Mouse (Mus musculus) forebrain, embryonic 16.5 days (tissue): Measurements from ENCODE around the gene Tubd1. TPM values are rescaled to one million over a fixed set of nuclear protein-coding genes. Genes with fewer than 3 reads are reported as not detected.

Source experiments
- ATAC-seq: fragments of 200-750 bp; cut with Nextera tagmentation; 2 replicates; pipeline ENCODE4 v1.8.0; 2017; ENCODE audit warnings: mild to moderate bottlenecking, moderate library complexity
- H3K27ac ChIP-seq: fragments of 300-500 bp; sonication (generic); 2 replicates; pipeline ENCODE4 v1.5.1; 2014; ENCODE audit warnings: low read length, control low read depth
- H3K27me3 ChIP-seq: fragments of 300-500 bp; sonication (generic); replicated peaks from 2 replicates; pipeline ENCODE4 v1.6.1; 2014; ENCODE audit warnings: low read length; ENCODE audit not compliant: control insufficient read depth, insufficient read depth
- H3K36me3 ChIP-seq: fragments of 300-500 bp; sonication (generic); 2 replicates; pipeline ENCODE4 v1.6.1; 2014; ENCODE audit not compliant: control insufficient read depth, insufficient read depth
- H3K4me1 ChIP-seq: fragments of 300-500 bp; sonication (generic); replicated peaks from 2 replicates; pipeline ENCODE4 v1.6.1; 2014; ENCODE audit warnings: low read length; ENCODE audit not compliant: control insufficient read depth, insufficient read depth
- H3K4me2 ChIP-seq: fragments of 300-500 bp; sonication (generic); 2 replicates; pipeline ENCODE4 v1.6.1; 2014; ENCODE audit warnings: mild to moderate bottlenecking, low read length, control low read depth
- H3K4me3 ChIP-seq: fragments of 300-500 bp; sonication (generic); replicated peaks from 2 replicates; pipeline ENCODE4 v1.5.1; 2014; ENCODE audit warnings: mild to moderate bottlenecking, low read length, control low read depth
- H3K9ac ChIP-seq: fragments of 300-500 bp; sonication (generic); replicated peaks from 2 replicates; pipeline ENCODE4 v1.6.1; 2014; ENCODE audit warnings: low read depth, low read length, control low read depth
- H3K9me3 ChIP-seq: fragments of 300-500 bp; sonication (generic); 2 replicates; pipeline ENCODE4 v1.6.1; 2016; ENCODE audit warnings: low read length; ENCODE audit not compliant: control insufficient read depth
- WGBS: fragments of 180-500 bp; shearing (Covaris S2); extraction: QIAGEN DNeasy Blood & Tissue Kit; methylation state at CpG from one replicate; pipeline ENCODE4 v1.1.7; 2014; 5-methylcytosine and 5-hydroxymethylcytosine counted together
- polyA plus RNA-seq: library from polyadenylated mRNA; unstranded; fragments of >200 nt; fragmentation: Nextera tagmentation; extraction: Ambion mirVana; gene quantifications from 2 replicates; pipeline ENCODE4 v1.2.1, GENCODE M21; 2015

The Tubd1 gene
- polyA plus RNA-seq, 1 experiment from 2014 or later, result 11.3 TPM

GRCm38 (mm10) chr11:86593443-86593842, 48.7 kb downstream of the Tubd1 start:
- no peaks in the 10 kb centered on the region for H3K27me3 ChIP-seq
- peaks cover 4% of the 10 kb centered on the region; the same call in 1 of the 2 replicates for H3K4me1 ChIP-seq
- WGBS, result 66% methylated on average over 5 of the region's 5 CpGs
- H3K9ac ChIP-seq, result no peak overlapping the region
- no peak overlapping the region for H3K4me3 ChIP-seq
- H3K27ac ChIP-seq, result no peak overlapping the region
- ATAC-seq, result no peak
- no peaks in the 10 kb centered on the region for H3K36me3 ChIP-seq
- no peaks in the 10 kb centered on the region for H3K9me3 ChIP-seq
- H3K4me2 ChIP-seq, result no peak overlapping the region

GRCm38 (mm10) chr11:86594188-86594876, 49.5 kb downstream of the Tubd1 start:
- WGBS, result 86% methylated on average over 6 of the region's 6 CpGs
- Histone ChIP-seq H3K4me1 (peaks cover 4% of the 10 kb centered on the region; the same call in 1 of the 2 replicates), H3K9ac (no peak overlapping the region), H3K27ac (peak overlapping the region; percentile 9; the same call in 1 of the 2 replicates), H3K36me3 (no peaks in the 10 kb centered on the region), H3K27me3 (no peaks in the 10 kb centered on the region), H3K4me3 (no peak overlapping the region), H3K4me2 (no peak overlapping the region), H3K9me3 (no peaks in the 10 kb centered on the region)
- no peak for ATAC-seq

- WGBS, result 94% methylated on average over 6 of the region's 6 CpGs
- no peak overlapping the region for H3K27ac ChIP-seq
- no peak overlapping the region for H3K4me3 ChIP-seq
- H3K36me3 ChIP-seq, result no peaks in the 10 kb centered on the region
- H3K27me3 ChIP-seq, result no peaks in the 10 kb centered on the region
- H3K4me2 ChIP-seq, result no peak overlapping the region
- H3K4me1 ChIP-seq, result peaks cover 4% of the 10 kb centered on the region; the same call in 1 of the 2 replicates
- no peak overlapping the region for H3K9ac ChIP-seq
- no peaks in the 10 kb centered on the region for H3K9me3 ChIP-seq
- ATAC-seq, result no peak
Observed at GRCm38 (mm10) chr11:86595366-86595765, 50.6 kb downstream of the Tubd1 start.

- peaks cover 4% of the 10 kb centered on the region; the same call in 1 of the 2 replicates for H3K4me1 ChIP-seq
- no peaks in the 10 kb centered on the region for H3K36me3 ChIP-seq
- WGBS, result 85% methylated on average over 7 of the region's 7 CpGs
- H3K4me3 ChIP-seq, result no peak overlapping the region
- H3K9me3 ChIP-seq, result no peaks in the 10 kb centered on the region
- H3K9ac ChIP-seq, result no peak overlapping the region
- ATAC-seq, result no peak
- H3K27ac ChIP-seq, result no peak overlapping the region
- H3K4me2 ChIP-seq, result no peak overlapping the region
- no peaks in the 10 kb centered on the region for H3K27me3 ChIP-seq
Observed at GRCm38 (mm10) chr11:86596187-86596960, 51.6 kb downstream of the Tubd1 start.

GRCm38 (mm10) chr11:86596976-86597375, 52.2 kb downstream of the Tubd1 start:
- WGBS, result 95% methylated on average over 3 of the region's 3 CpGs
- Histone ChIP-seq H3K27ac (no peak overlapping the region), H3K27me3 (no peaks in the 10 kb centered on the region), H3K4me3 (no peak overlapping the region), H3K36me3 (no peaks in the 10 kb centered on the region), H3K9me3 (no peaks in the 10 kb centered on the region), H3K4me1 (peaks cover 4% of the 10 kb centered on the region; the same call in 1 of the 2 replicates), H3K4me2 (no peak overlapping the region), H3K9ac (no peak overlapping the region)
- ATAC-seq, result no peak

GRCm38 (mm10) chr11:86598154-86598553, 53.4 kb downstream of the Tubd1 start:
- H3K36me3 ChIP-seq, result no peaks in the 10 kb centered on the region
- H3K27ac ChIP-seq, result no peak overlapping the region
- H3K4me1 ChIP-seq, result peaks cover 4% of the 10 kb centered on the region; the same call in 1 of the 2 replicates
- H3K9me3 ChIP-seq, result no peaks in the 10 kb centered on the region
- no peaks in the 10 kb centered on the region for H3K27me3 ChIP-seq
- ATAC-seq, result no peak
- no peak overlapping the region for H3K4me3 ChIP-seq
- 91% methylated on average over 5 of the region's 5 CpGs for WGBS
- no peak overlapping the region for H3K9ac ChIP-seq
- H3K4me2 ChIP-seq, result no peak overlapping the region

GRCm38 (mm10) chr11:86598572-86598971, 53.8 kb downstream of the Tubd1 start:
- Histone ChIP-seq H3K27ac (no peak overlapping the region), H3K9ac (no peak overlapping the region), H3K4me1 (peaks cover 3% of the 10 kb centered on the region; the same call in 1 of the 2 replicates), H3K36me3 (no peaks in the 10 kb centered on the region), H3K27me3 (no peaks in the 10 kb centered on the region), H3K9me3 (no peaks in the 10 kb centered on the region), H3K4me3 (no peak overlapping the region), H3K4me2 (no peak overlapping the region)
- WGBS, result 93% methylated on average over 1 of the region's 1 CpGs
- no peak for ATAC-seq

- ATAC-seq, result no peak
- H3K9me3 ChIP-seq, result no peaks in the 10 kb centered on the region
- H3K36me3 ChIP-seq, result no peaks in the 10 kb centered on the region
- H3K4me1 ChIP-seq, result no peaks in the 10 kb centered on the region
- no peak overlapping the region for H3K4me2 ChIP-seq
- no peak overlapping the region for H3K4me3 ChIP-seq
- no peak overlapping the region for H3K27ac ChIP-seq
- H3K9ac ChIP-seq, result no peak overlapping the region
- 81% methylated on average over 4 of the region's 4 CpGs for WGBS
- H3K27me3 ChIP-seq, result no peaks in the 10 kb centered on the region
Observed at GRCm38 (mm10) chr11:86599378-86600208, 54.8 kb downstream of the Tubd1 start.

- no peaks in the 10 kb centered on the region for H3K4me1 ChIP-seq
- no peak overlapping the region for H3K27ac ChIP-seq
- no peaks in the 10 kb centered on the region for H3K36me3 ChIP-seq
- WGBS, result 92% methylated on average over 7 of the region's 7 CpGs
- no peak for ATAC-seq
- no peak overlapping the region for H3K4me2 ChIP-seq
- H3K9me3 ChIP-seq, result no peaks in the 10 kb centered on the region
- H3K27me3 ChIP-seq, result no peaks in the 10 kb centered on the region
- H3K4me3 ChIP-seq, result no peak overlapping the region
- no peak overlapping the region for H3K9ac ChIP-seq
Observed at GRCm38 (mm10) chr11:86600209-86600557, 55.4 kb downstream of the Tubd1 start.
